Mouse (Mus musculus) forebrain, embryonic 16.5 days (tissue): ENCODE results near the gene Usp7. TPM values are rescaled to one million over a fixed set of nuclear protein-coding genes. Genes with fewer than 3 reads are reported as not detected.
"Not testable (repeated sequence)": the region's sequence is repeated elsewhere in the genome, so short reads cannot be mapped to it uniquely, and the experiment has no call there.

Experiments
- ATAC-seq: fragments of 200-750 bp; cut with Nextera tagmentation; 2 replicates; pipeline ENCODE4 v1.8.0; 2017; ENCODE audit warnings: mild to moderate bottlenecking, moderate library complexity
- H3K27ac ChIP-seq: fragments of 300-500 bp; sonication (generic); 2 replicates; pipeline ENCODE4 v1.5.1; 2014; ENCODE audit warnings: low read length, control low read depth
- H3K27me3 ChIP-seq: fragments of 300-500 bp; sonication (generic); replicated peaks from 2 replicates; pipeline ENCODE4 v1.6.1; 2014; ENCODE audit warnings: low read length; ENCODE audit not compliant: control insufficient read depth, insufficient read depth
- H3K36me3 ChIP-seq: fragments of 300-500 bp; sonication (generic); 2 replicates; pipeline ENCODE4 v1.6.1; 2014; ENCODE audit not compliant: control insufficient read depth, insufficient read depth
- H3K4me1 ChIP-seq: fragments of 300-500 bp; sonication (generic); replicated peaks from 2 replicates; pipeline ENCODE4 v1.6.1; 2014; ENCODE audit warnings: low read length; ENCODE audit not compliant: control insufficient read depth, insufficient read depth
- H3K4me2 ChIP-seq: fragments of 300-500 bp; sonication (generic); 2 replicates; pipeline ENCODE4 v1.6.1; 2014; ENCODE audit warnings: mild to moderate bottlenecking, low read length, control low read depth
- H3K4me3 ChIP-seq: fragments of 300-500 bp; sonication (generic); replicated peaks from 2 replicates; pipeline ENCODE4 v1.5.1; 2014; ENCODE audit warnings: mild to moderate bottlenecking, low read length, control low read depth
- H3K9ac ChIP-seq: fragments of 300-500 bp; sonication (generic); replicated peaks from 2 replicates; pipeline ENCODE4 v1.6.1; 2014; ENCODE audit warnings: low read depth, low read length, control low read depth
- H3K9me3 ChIP-seq: fragments of 300-500 bp; sonication (generic); 2 replicates; pipeline ENCODE4 v1.6.1; 2016; ENCODE audit warnings: low read length; ENCODE audit not compliant: control insufficient read depth
- WGBS: fragments of 180-500 bp; shearing (Covaris S2); extraction: QIAGEN DNeasy Blood & Tissue Kit; methylation state at CpG from one replicate; pipeline ENCODE4 v1.1.7; 2014; 5-methylcytosine and 5-hydroxymethylcytosine counted together
- polyA plus RNA-seq: library from polyadenylated mRNA; unstranded; fragments of >200 nt; fragmentation: Nextera tagmentation; extraction: Ambion mirVana; gene quantifications from 2 replicates; pipeline ENCODE4 v1.2.1, GENCODE M21; 2015

Gene Usp7
- polyA plus RNA-seq, 1 experiment from 2014 or later: 40.2 TPM

DNA sequence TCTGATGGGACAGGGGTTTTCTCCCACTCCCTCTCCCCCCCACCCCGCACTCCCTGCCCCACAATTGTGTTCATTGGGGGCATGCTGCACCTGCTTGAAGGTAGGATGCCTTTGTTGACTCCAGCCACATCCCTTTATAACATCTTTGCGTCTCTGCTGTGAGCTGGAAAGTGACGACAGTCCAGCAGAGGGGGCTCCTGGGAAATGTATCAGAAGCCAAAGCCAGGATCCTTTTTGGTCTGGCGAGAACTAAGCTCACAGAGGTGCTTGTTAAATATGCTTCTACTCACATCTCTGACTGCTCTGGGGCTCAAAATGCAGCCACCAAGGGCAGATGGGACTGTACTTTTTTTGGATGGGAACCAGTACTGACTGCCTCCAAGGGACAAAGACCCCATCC, 21.0 kb downstream of the Usp7 start:
- ATAC-seq: no peak
- H3K4me3 ChIP-seq: no peak overlapping the region
- H3K27ac ChIP-seq: no peak overlapping the region
- H3K4me1 ChIP-seq: no peaks in the 10 kb centered on the region
- 38% methylated on average over 4 of the region's 4 CpGs for WGBS
- H3K9ac ChIP-seq: no peak overlapping the region
- H3K27me3 ChIP-seq: no peaks in the 10 kb centered on the region
- H3K4me2 ChIP-seq: no peak overlapping the region
- no peaks in the 10 kb centered on the region for H3K9me3 ChIP-seq
- H3K36me3 ChIP-seq: no peaks in the 10 kb centered on the region

DNA sequence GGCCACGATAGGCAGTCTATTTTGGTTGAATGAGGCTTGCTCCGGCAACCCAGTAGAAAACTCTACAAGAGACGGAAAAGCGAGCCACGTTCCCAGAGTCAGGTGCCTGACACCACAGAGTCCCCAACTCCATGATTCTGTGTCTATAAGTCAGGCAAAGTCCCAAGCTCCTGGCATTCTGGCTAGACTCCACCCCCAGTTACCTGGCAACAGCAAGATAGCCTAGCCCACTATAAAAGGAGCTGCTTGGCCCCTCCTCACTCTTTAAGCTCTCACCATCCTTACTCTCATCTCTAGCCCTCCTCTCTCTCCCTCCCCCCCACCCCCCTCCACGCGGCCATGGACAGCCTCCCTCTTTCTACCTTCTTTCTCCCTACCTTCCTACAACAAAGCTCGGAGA, 21.8 kb downstream of the Usp7 start:
- WGBS: 62% methylated on average over 8 of the region's 8 CpGs
- not testable (repeated sequence) for H3K4me1 ChIP-seq, H3K27ac ChIP-seq, H3K4me2 ChIP-seq, H3K36me3 ChIP-seq, H3K27me3 ChIP-seq, H3K4me3 ChIP-seq, ATAC-seq, H3K9me3 ChIP-seq, H3K9ac ChIP-seq

DNA sequence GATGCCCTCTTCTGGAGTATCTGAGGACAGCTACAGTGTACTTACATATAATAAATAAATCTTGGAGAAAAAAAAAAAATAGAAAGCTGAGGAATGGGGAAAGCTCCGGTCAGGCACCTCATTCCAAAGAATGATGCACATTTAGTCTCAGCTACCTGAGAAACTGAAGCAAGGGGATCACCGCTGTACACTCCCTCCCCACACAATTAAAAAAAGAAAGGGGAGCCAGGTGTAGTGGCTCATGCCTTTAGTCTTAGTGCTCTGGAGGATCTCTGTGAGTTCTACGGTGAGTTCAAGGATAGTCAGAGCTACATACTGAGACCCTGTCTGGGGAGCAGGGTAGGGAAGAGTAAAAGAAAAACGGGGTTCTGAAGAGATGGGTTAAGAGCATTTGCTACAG, 22.6 kb downstream of the Usp7 start:
- no peaks in the 10 kb centered on the region for H3K36me3 ChIP-seq
- no peaks in the 10 kb centered on the region for H3K9me3 ChIP-seq
- H3K4me1 ChIP-seq: no peaks in the 10 kb centered on the region
- H3K27me3 ChIP-seq: no peaks in the 10 kb centered on the region
- no peak overlapping the region for H3K4me2 ChIP-seq
- H3K27ac ChIP-seq: no peak overlapping the region
- 76% methylated on average over 4 of the region's 4 CpGs for WGBS
- ATAC-seq: no peak
- no peak overlapping the region for H3K4me3 ChIP-seq
- H3K9ac ChIP-seq: no peak overlapping the region

DNA sequence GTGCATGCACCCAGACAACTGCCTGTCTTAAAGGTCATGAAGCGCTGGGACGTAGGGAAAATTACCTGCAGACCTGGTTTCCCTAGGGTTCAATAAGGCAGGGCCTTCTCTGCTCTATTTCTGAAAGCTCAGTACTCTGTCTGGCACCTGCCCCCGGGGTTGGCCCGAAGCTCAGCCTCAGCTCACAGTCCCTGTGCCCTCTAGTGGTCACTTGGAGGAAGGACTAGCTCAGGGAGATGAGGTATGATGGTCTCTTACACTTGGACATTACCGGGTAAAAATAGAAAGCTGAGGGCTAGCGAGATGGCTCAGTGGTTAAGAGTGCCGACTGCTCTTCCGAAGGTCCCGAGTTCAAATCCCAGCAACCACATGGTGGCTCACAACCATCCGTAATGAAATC, 23.0 kb downstream of the Usp7 start:
- Histone ChIP-seq H3K27me3 (no peaks in the 10 kb centered on the region), H3K9me3 (no peaks in the 10 kb centered on the region), H3K9ac (no peak overlapping the region), H3K27ac (no peak overlapping the region), H3K4me1 (no peaks in the 10 kb centered on the region), H3K36me3 (no peaks in the 10 kb centered on the region), H3K4me3 (no peak overlapping the region), H3K4me2 (no peak overlapping the region)
- 11% methylated on average over 9 of the region's 10 CpGs for WGBS
- ATAC-seq: peak; percentile 72

DNA sequence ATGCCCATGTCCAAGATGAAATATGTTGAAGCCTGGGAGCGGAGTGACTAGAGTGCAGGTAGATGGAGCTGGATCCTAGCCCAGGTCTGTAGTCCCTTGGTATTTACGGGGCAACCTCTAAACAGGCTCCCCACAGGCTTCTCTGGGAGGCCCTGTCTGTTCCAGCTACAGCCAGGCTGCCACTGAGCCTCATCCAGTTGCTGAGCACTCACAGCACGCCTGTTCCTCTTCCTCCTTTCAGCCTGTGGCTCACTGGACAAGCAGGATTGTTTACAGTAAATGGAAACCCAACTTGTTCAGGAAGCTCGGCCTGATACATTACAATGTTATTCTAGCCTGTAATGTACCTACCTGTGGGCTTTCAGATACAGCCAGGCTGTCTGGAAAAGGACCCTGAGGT, 23.5 kb downstream of the Usp7 start:
- Histone ChIP-seq H3K36me3 (no peaks in the 10 kb centered on the region), H3K27ac (no peak overlapping the region), H3K4me1 (no peaks in the 10 kb centered on the region), H3K4me3 (no peak overlapping the region), H3K4me2 (no peak overlapping the region), H3K9ac (no peak overlapping the region), H3K9me3 (no peaks in the 10 kb centered on the region), H3K27me3 (no peaks in the 10 kb centered on the region)
- no peak for ATAC-seq
- 70% methylated on average over 4 of the region's 4 CpGs for WGBS

DNA sequence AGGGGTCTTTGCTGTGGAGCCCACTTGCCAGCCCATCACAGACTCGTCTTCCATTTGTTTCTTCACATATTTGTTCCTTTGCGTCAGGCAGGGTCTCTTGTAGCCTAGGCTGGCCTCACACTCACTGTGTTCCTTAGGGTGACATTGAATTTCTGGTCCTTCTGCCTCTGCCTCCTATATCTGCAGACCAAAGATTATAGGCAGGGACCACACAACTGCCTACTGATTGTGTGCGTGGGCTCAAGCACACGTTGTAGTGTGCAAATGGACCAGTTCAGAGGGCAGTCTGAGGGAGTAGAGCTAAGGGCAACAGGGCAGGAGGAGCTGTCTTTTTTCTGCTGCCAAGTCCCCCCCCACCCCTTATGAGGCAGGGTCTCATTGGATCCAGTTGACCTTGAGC, 24.0 kb downstream of the Usp7 start:
- H3K9ac ChIP-seq: no peak overlapping the region
- no peak overlapping the region for H3K27ac ChIP-seq
- H3K27me3 ChIP-seq: no peaks in the 10 kb centered on the region
- no peak overlapping the region for H3K4me2 ChIP-seq
- no peak for ATAC-seq
- no peaks in the 10 kb centered on the region for H3K36me3 ChIP-seq
- no peaks in the 10 kb centered on the region for H3K9me3 ChIP-seq
- H3K4me3 ChIP-seq: no peak overlapping the region
- H3K4me1 ChIP-seq: no peaks in the 10 kb centered on the region
- WGBS: 84% methylated on average over 4 of the region's 4 CpGs

DNA sequence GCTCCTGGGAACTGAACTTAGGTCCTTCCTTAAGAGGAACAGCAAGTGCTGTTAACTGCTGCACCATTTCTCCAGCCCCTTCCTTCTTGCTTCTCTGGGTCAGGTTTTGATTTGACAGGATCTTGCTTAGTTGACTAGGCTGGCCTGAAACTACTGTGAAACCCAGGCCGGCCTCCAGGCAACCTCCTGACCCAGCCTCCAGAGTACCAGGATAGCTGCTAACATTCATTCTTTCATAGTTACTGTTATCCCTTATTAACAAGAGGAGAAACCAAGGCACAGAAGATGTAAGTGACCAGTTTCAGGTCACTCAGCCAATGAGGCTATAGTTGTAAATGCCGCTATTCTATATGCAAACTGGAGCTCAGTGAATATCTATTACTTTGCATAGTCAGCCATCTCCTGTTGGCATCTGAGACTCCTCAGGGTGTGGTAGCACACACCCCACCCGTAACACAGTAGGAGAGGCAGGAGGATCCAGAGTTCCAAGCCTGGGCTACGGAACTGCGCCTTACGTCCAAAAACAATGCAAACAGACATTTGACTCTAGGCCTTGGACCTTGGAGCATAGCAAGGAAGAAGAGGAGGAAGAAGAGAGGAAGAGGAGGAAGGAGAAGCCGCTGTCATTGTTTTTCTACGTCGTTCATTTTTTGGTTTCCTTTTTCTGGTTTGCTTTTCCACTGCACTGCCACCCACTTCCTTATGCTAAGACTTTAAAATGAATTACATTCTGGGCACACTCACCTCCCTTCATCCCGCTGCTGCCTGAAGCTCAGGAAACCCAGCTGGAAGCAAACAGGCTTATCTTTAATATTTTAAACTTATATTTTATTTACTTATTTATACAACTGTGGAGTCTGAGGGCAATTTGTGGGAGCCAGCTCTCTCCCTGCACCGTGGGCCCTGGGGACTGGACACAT, 24.7 kb downstream of the Usp7 start:
- ATAC-seq: no peak
- Histone ChIP-seq H3K4me3 (no peak overlapping the region), H3K27me3 (no peaks in the 10 kb centered on the region), H3K9me3 (no peaks in the 10 kb centered on the region), H3K4me2 (no peak overlapping the region), H3K27ac (no peak overlapping the region), H3K4me1 (no peaks in the 10 kb centered on the region), H3K36me3 (no peaks in the 10 kb centered on the region), H3K9ac (no peak overlapping the region)
- 91% methylated on average over 11 of the region's 11 CpGs for WGBS

DNA sequence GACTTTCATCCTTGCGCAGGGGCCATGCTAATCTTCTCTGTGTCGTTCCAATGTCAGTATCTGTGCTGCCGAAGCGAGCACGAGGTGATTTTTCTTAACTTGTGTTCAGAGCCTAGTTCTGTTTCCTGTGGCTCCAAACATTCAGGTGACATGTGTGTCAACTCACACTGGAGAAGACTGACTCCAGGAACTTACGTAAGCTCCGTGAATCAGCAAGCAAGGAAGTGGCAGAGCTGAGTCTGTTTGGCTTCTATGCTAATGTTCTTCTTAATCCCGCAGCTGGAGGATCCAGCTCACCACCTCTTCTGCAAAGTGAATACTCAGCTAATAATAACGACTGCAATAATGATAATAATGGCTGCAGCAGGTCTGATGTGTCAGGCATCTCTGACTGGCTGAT, 25.9 kb downstream of the Usp7 start:
- H3K4me2 ChIP-seq: no peak overlapping the region
- H3K27me3 ChIP-seq: no peaks in the 10 kb centered on the region
- no peak overlapping the region for H3K27ac ChIP-seq
- H3K9ac ChIP-seq: no peak overlapping the region
- no peak for ATAC-seq
- no peak overlapping the region for H3K4me3 ChIP-seq
- no peaks in the 10 kb centered on the region for H3K4me1 ChIP-seq
- no peaks in the 10 kb centered on the region for H3K9me3 ChIP-seq
- WGBS: 55% methylated on average over 9 of the region's 9 CpGs
- H3K36me3 ChIP-seq: no peaks in the 10 kb centered on the region

DNA sequence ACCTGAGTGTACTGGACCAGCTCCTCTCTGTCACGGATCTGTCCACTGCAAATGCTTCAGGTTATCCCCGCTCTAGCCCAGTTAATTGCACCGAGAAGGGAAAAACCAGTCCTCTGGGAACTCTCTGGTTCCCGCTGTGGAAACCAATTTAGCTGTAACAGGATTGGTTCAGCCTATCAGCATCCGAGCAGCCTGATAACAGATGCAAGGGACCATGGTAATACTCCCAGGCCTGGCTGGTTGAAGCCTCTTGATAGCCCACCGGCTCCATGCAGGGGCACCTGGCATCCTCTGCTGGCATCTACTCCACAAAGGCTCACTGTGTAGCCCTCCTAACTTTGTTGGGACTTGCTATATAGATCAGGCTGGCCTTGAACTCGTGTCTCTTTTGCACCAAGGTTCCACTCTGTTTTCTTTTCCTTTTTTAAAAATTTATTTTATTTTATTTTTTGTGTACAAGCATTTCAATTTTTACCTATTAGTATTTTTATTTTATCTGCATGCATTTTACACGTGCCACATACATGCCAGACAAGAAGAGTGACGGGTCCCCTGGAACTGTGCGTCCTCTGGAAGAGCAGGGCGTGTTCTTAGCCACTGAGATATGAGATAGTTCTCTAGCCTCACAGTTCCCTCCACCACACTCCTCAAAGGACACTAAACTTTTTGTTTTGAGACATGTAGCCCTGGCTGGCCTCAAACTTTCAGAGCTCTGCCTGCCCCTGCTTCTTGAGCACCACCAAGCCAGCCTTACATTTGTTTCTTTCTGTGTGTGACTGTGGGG, 27.8 kb downstream of the Usp7 start:
- H3K27me3 ChIP-seq: no peaks in the 10 kb centered on the region
- ATAC-seq: no peak
- 68% methylated on average over 11 of the region's 11 CpGs for WGBS

More for the DNA sequence above, 27.8 kb downstream of the Usp7 start:
- no peak overlapping the region for H3K4me2 ChIP-seq
- H3K4me3 ChIP-seq: no peak overlapping the region
- H3K27ac ChIP-seq: no peak overlapping the region
- H3K36me3 ChIP-seq: no peaks in the 10 kb centered on the region
- H3K9ac ChIP-seq: no peak overlapping the region
- H3K4me1 ChIP-seq: no peaks in the 10 kb centered on the region
- H3K9me3 ChIP-seq: no peaks in the 10 kb centered on the region
